Mouse (Mus musculus): ENCODE data around the gene Rp9.

DNA sequence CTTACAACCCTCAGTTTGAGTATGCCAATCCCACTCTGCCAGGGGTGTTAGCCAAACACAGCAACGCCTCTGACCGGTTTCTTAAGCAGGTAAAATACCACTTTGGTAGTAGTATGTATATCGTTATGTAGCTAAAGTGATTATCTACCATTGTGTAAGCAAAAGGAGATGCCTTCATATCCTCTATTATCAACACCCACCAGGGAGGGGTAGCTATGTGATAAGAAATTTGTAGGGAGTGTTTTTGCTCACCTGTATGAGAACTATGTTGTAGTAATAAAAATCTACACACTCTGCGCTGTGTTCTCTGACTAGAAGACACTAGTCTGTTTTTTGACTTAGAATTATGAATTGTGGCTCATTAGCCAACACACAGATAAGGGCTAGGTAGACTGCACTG, 44.8 kb downstream of the Rp9 start:
- no peak for TF ChIP-seq TAL1 (IDR thresholded peaks at IDR 0.05; ENCODE audit: low read length)
- no peak for TF ChIP-seq GATA1 (IDR thresholded peaks at IDR 0.05; ENCODE audit: low read length)

All from erythroblast, embryonic 14.5 days (primary cell).